Mouse (Mus musculus): ENCODE measurements around the gene Tmem213. TPM values are rescaled to one million over a fixed set of nuclear protein-coding genes. Genes with fewer than 3 reads are reported as not detected.

Tmem213 gene
- total and polyA plus RNA-seq, 2 experiments = not detected

- Histone ChIP-seq H3K9ac (ENCODE audit: low read depth, low read length) (no peak overlapping the region), H3K4me3 (ENCODE audit: insufficient read depth, low read depth, low read length) (no peak overlapping the region), H3K27me3 (ENCODE audit: control insufficient read depth, insufficient read depth, low read length) (no peaks in the 10 kb centered on the region), H3K27ac (replicated peaks; ENCODE audit: insufficient read depth, low read depth, low read length) (no peak overlapping the region), H3K79me2 (ENCODE audit: control insufficient read depth, insufficient read depth, low read length) (no peaks in the 10 kb centered on the region), H3K36me3 (ENCODE audit: control insufficient read depth, insufficient read depth, low read length) (no peaks in the 10 kb centered on the region), H3K4me1 (ENCODE audit: control insufficient read depth, insufficient read depth, low read length) (no peaks in the 10 kb centered on the region; the same call in 1 of the 2 replicates)
- TF ChIP-seq POLR2A (IDR thresholded peaks at IDR 0.05; ENCODE audit: extremely low read depth, insufficient read depth, low read length) = no peak
- TF ChIP-seq CTCF (IDR thresholded peaks at IDR 0.05; ENCODE audit: low read depth, low read length) = no peak
- 90% methylated on average over 9 of the region's 9 CpGs for WGBS
- DNase-seq (ENCODE audit: extremely low read depth, low read depth, low spot score) = no peak
Measured at GRCm38 (mm10) chr6:38105924-38106323, 3.1 kb upstream of the Tmem213 start.

- H3K4me1 ChIP-seq (ENCODE audit: control insufficient read depth, insufficient read depth, low read length) = no peaks in the 10 kb centered on the region; the same call in 1 of the 2 replicates
- H3K36me3 ChIP-seq (ENCODE audit: control insufficient read depth, insufficient read depth, low read length) = no peaks in the 10 kb centered on the region
- no peak overlapping the region for H3K4me3 ChIP-seq (ENCODE audit: insufficient read depth, low read depth, low read length)
- no peaks in the 10 kb centered on the region for H3K79me2 ChIP-seq (ENCODE audit: control insufficient read depth, insufficient read depth, low read length)
- H3K9ac ChIP-seq (ENCODE audit: low read depth, low read length) = no peak overlapping the region
- no peak overlapping the region for H3K27ac ChIP-seq (replicated peaks; ENCODE audit: insufficient read depth, low read depth, low read length)
- no peak for TF ChIP-seq POLR2A (IDR thresholded peaks at IDR 0.05; ENCODE audit: extremely low read depth, insufficient read depth, low read length)
- no peak for DNase-seq (ENCODE audit: extremely low read depth, low read depth, low spot score)
- H3K27me3 ChIP-seq (ENCODE audit: control insufficient read depth, insufficient read depth, low read length) = no peaks in the 10 kb centered on the region
- 96% methylated on average over 5 of the region's 5 CpGs for WGBS
Measured at GRCm38 (mm10) chr6:38108449-38108848, 606 bp upstream of the Tmem213 start.

- 45% methylated on average over 9 of the region's 9 CpGs for WGBS
- Histone ChIP-seq H3K27ac (replicated peaks; ENCODE audit: insufficient read depth, low read depth, low read length) (no peak overlapping the region), H3K4me1 (ENCODE audit: control insufficient read depth, insufficient read depth, low read length) (no peaks in the 10 kb centered on the region; the same call in 1 of the 2 replicates), H3K79me2 (ENCODE audit: control insufficient read depth, insufficient read depth, low read length) (no peaks in the 10 kb centered on the region), H3K36me3 (ENCODE audit: control insufficient read depth, insufficient read depth, low read length) (no peaks in the 10 kb centered on the region), H3K4me3 (ENCODE audit: insufficient read depth, low read depth, low read length) (no peak overlapping the region), H3K9ac (ENCODE audit: low read depth, low read length) (no peak overlapping the region), H3K27me3 (ENCODE audit: control insufficient read depth, insufficient read depth, low read length) (no peaks in the 10 kb centered on the region)
- DNase-seq (ENCODE audit: extremely low read depth, low read depth, low spot score) = no peak
- no peak for TF ChIP-seq POLR2A (IDR thresholded peaks at IDR 0.05; ENCODE audit: extremely low read depth, insufficient read depth, low read length)
- no peak for TF ChIP-seq CTCF (IDR thresholded peaks at IDR 0.05; ENCODE audit: low read depth, low read length)
Measured at GRCm38 (mm10) chr6:38109871-38110270, 816 bp downstream of the Tmem213 start.

GRCm38 (mm10) chr6:38110859-38111258 is 1.8 kb downstream of the Tmem213 start:
- Histone ChIP-seq H3K27ac (replicated peaks; ENCODE audit: insufficient read depth, low read depth, low read length) (no peak overlapping the region), H3K79me2 (ENCODE audit: control insufficient read depth, insufficient read depth, low read length) (no peaks in the 10 kb centered on the region), H3K4me3 (ENCODE audit: insufficient read depth, low read depth, low read length) (no peak overlapping the region), H3K27me3 (ENCODE audit: control insufficient read depth, insufficient read depth, low read length) (no peaks in the 10 kb centered on the region), H3K9ac (ENCODE audit: low read depth, low read length) (no peak overlapping the region), H3K4me1 (ENCODE audit: control insufficient read depth, insufficient read depth, low read length) (no peaks in the 10 kb centered on the region; the same call in 1 of the 2 replicates), H3K36me3 (ENCODE audit: control insufficient read depth, insufficient read depth, low read length) (no peaks in the 10 kb centered on the region)
- TF ChIP-seq CTCF (IDR thresholded peaks at IDR 0.05; ENCODE audit: low read depth, low read length) = no peak
- TF ChIP-seq POLR2A (IDR thresholded peaks at IDR 0.05; ENCODE audit: extremely low read depth, insufficient read depth, low read length) = no peak
- no peak for DNase-seq (ENCODE audit: extremely low read depth, low read depth, low spot score)
- 52% methylated on average over 9 of the region's 9 CpGs for WGBS

GRCm38 (mm10) chr6:38116107-38116770 is 7.2 kb downstream of the Tmem213 start:
- H3K79me2 ChIP-seq (ENCODE audit: control insufficient read depth, insufficient read depth, low read length) = no peaks in the 10 kb centered on the region
- 70% methylated on average over 4 of the region's 4 CpGs for WGBS
- no peak for DNase-seq (ENCODE audit: extremely low read depth, low read depth, low spot score)

GRCm38 (mm10) chr6:38118341-38118740 is 9.3 kb downstream of the Tmem213 start:
- 82% methylated on average over 6 of the region's 6 CpGs for WGBS
- no peak for TF ChIP-seq POLR2A (IDR thresholded peaks at IDR 0.05; ENCODE audit: extremely low read depth, insufficient read depth, low read length)
- no peak for TF ChIP-seq CTCF (IDR thresholded peaks at IDR 0.05; ENCODE audit: low read depth, low read length)
- H3K4me1 ChIP-seq (ENCODE audit: control insufficient read depth, insufficient read depth, low read length) = peaks cover 4% of the 10 kb centered on the region; the same call in 1 of the 2 replicates
- no peak overlapping the region for H3K4me3 ChIP-seq (ENCODE audit: insufficient read depth, low read depth, low read length)
- no peak overlapping the region for H3K27ac ChIP-seq (replicated peaks; ENCODE audit: insufficient read depth, low read depth, low read length)
- no peaks in the 10 kb centered on the region for H3K79me2 ChIP-seq (ENCODE audit: control insufficient read depth, insufficient read depth, low read length)
- H3K27me3 ChIP-seq (ENCODE audit: control insufficient read depth, insufficient read depth, low read length) = no peaks in the 10 kb centered on the region
- H3K36me3 ChIP-seq (ENCODE audit: control insufficient read depth, insufficient read depth, low read length) = no peaks in the 10 kb centered on the region
- no peak for DNase-seq (ENCODE audit: extremely low read depth, low read depth, low spot score)
- H3K9ac ChIP-seq (ENCODE audit: low read depth, low read length) = no peak overlapping the region

More at GRCm38 (mm10) chr6:38116107-38116770, 7.2 kb downstream of the Tmem213 start:
- no peaks in the 10 kb centered on the region for H3K27me3 ChIP-seq (ENCODE audit: control insufficient read depth, insufficient read depth, low read length)
- no peak for TF ChIP-seq POLR2A (IDR thresholded peaks at IDR 0.05; ENCODE audit: extremely low read depth, insufficient read depth, low read length)
- no peak for TF ChIP-seq CTCF (IDR thresholded peaks at IDR 0.05; ENCODE audit: low read depth, low read length)
- H3K36me3 ChIP-seq (ENCODE audit: control insufficient read depth, insufficient read depth, low read length) = no peaks in the 10 kb centered on the region
- no peak overlapping the region for H3K9ac ChIP-seq (ENCODE audit: low read depth, low read length)
- no peak overlapping the region for H3K4me3 ChIP-seq (ENCODE audit: insufficient read depth, low read depth, low read length)
- no peaks in the 10 kb centered on the region for H3K4me1 ChIP-seq (ENCODE audit: control insufficient read depth, insufficient read depth, low read length)
- no peak overlapping the region for H3K27ac ChIP-seq (replicated peaks; ENCODE audit: insufficient read depth, low read depth, low read length)
